Mouse (Mus musculus): ENCODE measurements around the gene Plxnb1.

Plxnb1 gene

GRCm38 (mm10) chr9:109068095-109068735 lies 27.0 kb upstream of the Plxnb1 start:
- no peak for DNase-seq

GRCm38 (mm10) chr9:109073661-109074573 lies 21.3 kb upstream of the Plxnb1 start, which contains the start of gene Atrip:
TSS of gene Atrip (minus strand) at chr9:109074124.
- peak; percentile 87 for DNase-seq

- DNase-seq, result no peak
These were observed 14.7 kb upstream of the Plxnb1 start for GRCm38 (mm10) chr9:109080516-109080915.

- no peak for DNase-seq
These were observed 13.5 kb upstream of the Plxnb1 start for GRCm38 (mm10) chr9:109081749-109082123.

- DNase-seq, result peak; percentile 91
These were observed 12.9 kb upstream of the Plxnb1 start, which contains the start of the genes Ccdc51 and Tma7 for GRCm38 (mm10) chr9:109082124-109082800. TSS of gene Ccdc51 (plus strand) at chr9:109082493. TSS of gene Tma7 (minus strand) at chr9:109082587.

GRCm38 (mm10) chr9:109084922-109085321 lies 10.3 kb upstream of the Plxnb1 start:
- DNase-seq, result no peak

- DNase-seq, result no peak
These were observed 7.2 kb upstream of the Plxnb1 start for GRCm38 (mm10) chr9:109087987-109088386.

- no peak for DNase-seq
These were observed 4.7 kb upstream of the Plxnb1 start for GRCm38 (mm10) chr9:109090446-109090845.

- no peak for DNase-seq
These were observed 3.4 kb upstream of the Plxnb1 start for GRCm38 (mm10) chr9:109091802-109092201.

- peak; percentile 48 for DNase-seq
These were observed 2.4 kb upstream of the Plxnb1 start for GRCm38 (mm10) chr9:109092799-109093198.

GRCm38 (mm10) chr9:109093786-109094552 lies 1.2 kb upstream of the Plxnb1 start:
- DNase-seq, result peak; percentile 74

- DNase-seq, result peak; percentile 58
These were observed 544 bp upstream of the Plxnb1 start for GRCm38 (mm10) chr9:109094553-109095136.

- no peak for DNase-seq
These were observed 1.1 kb downstream of the Plxnb1 start for GRCm38 (mm10) chr9:109096251-109096661.

GRCm38 (mm10) chr9:109096856-109097255 lies 1.7 kb downstream of the Plxnb1 start:
- peak; percentile 37 for DNase-seq

- no peak for DNase-seq
These were observed 2.1 kb downstream of the Plxnb1 start for GRCm38 (mm10) chr9:109097291-109097690.

GRCm38 (mm10) chr9:109097831-109098230 lies 2.6 kb downstream of the Plxnb1 start:
- peak; percentile 52 for DNase-seq

GRCm38 (mm10) chr9:109098366-109098765 lies 3.2 kb downstream of the Plxnb1 start:
- no peak for DNase-seq

GRCm38 (mm10) chr9:109098969-109099368 lies 3.8 kb downstream of the Plxnb1 start:
- peak; percentile 87 for DNase-seq

- DNase-seq, result no peak
These were observed 5.2 kb downstream of the Plxnb1 start for GRCm38 (mm10) chr9:109100307-109100928.

GRCm38 (mm10) chr9:109101933-109102445 lies 6.8 kb downstream of the Plxnb1 start:
- no peak for DNase-seq

GRCm38 (mm10) chr9:109102541-109102940 lies 7.4 kb downstream of the Plxnb1 start:
- no peak for DNase-seq
